In the genomic region with DNA sequence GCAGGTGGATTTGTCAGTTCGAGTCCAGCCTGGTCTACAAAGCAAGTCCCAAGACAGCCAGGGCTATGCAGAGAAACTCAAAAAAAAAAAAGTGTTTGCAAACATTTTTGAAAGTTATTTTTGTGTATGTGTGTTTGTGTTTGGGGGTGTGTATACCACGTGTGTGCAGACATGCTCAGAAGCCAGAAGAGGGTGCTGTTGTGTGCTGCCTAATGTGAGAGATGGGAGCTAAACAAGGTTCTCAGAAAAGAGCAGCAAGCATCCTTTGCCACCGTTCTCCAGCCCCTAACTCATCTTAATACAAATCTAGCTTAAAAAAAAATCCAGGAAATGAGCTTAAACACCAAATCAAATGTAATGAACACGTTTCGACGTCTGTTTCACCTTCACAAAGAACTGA, we compare ENCODE assay signal across 20 mouse cellular contexts.
A peak's percentile ranks its signal among the peaks of the same experiment; 100 is the strongest.
DNase-seq lines count a peak whose midpoint lies in the region; ATAC-seq and TF ChIP-seq lines count a peak whose summit lies in the region.
"Had no signal": no experiment of that assay in that cellular context is flagged by ENCODE, and none has a peak within 500 bp of the region (broad histone marks: within the 10 kb centered on the region; RNA-seq: fewer than 3 reads in every experiment).

No protein-coding gene starts in this region.

- H3K27ac ChIP-seq in gastrocnemius, adult 2 months: peak overlapping the region; percentile 86; the same call in 1 of the 2 replicates
- peak overlapping the region; percentile 68 for H3K27ac ChIP-seq in liver, adult 2 months (replicated peaks; ENCODE audit: insufficient read depth, low read depth, low read length)
- H3K27ac ChIP-seq: embryonic facial prominence, embryonic 12.5 days; hindbrain, embryonic 15.5 days had no signal

- H3K4me3 ChIP-seq in gastrocnemius, adult 2 months: no peak overlapping the region
- no peak overlapping the region for H3K4me3 ChIP-seq in liver, adult 2 months (ENCODE audit: insufficient read depth, low read depth, low read length)
- H3K4me3 ChIP-seq: embryonic facial prominence, embryonic 12.5 days; heart, embryonic 10.5 days; hindbrain, embryonic 15.5 days; limb, embryonic 10.5 days had no signal

- H3K4me1 ChIP-seq in liver, adult 2 months (ENCODE audit: control insufficient read depth, insufficient read depth, low read length): peaks cover 24% of the 10 kb centered on the region
- H3K4me1 ChIP-seq: hindbrain, embryonic 15.5 days had no signal

- DNase-seq in gastrocnemius, adult 2 months: no peak
- no peak for DNase-seq in gastrocnemius, postnatal 10 days
- no peak for DNase-seq in liver, adult 2 months (ENCODE audit: extremely low read depth, low read depth, low spot score)
- DNase-seq in liver: no peak
- peak; percentile 55 for DNase-seq in A20 (ENCODE audit: low read depth, low spot score)
- peak; percentile 77 for DNase-seq in R1 (ENCODE audit: low read depth, low spot score)
- DNase-seq in adrenal gland, postnatal 36 days: no peak
- DNase-seq: adrenal gland, postnatal 14 days; B cell, adult 2 months; cerebellum, adult 9-10 months; gastrocnemius, postnatal 25 days; kidney, adult 8-10 months; midbrain, embryonic 14.5 days; thymus, adult 18-20 months had no signal

- no peak for TF ChIP-seq POLR2A in liver, adult 2 months (IDR thresholded peaks at IDR 0.05; ENCODE audit: extremely low read depth, insufficient read depth, low read length)

- 89% methylated on average over 6 of the region's 6 CpGs for WGBS in liver, adult 2 months

- no peaks in the 10 kb centered on the region for H3K36me3 ChIP-seq in liver, adult 2 months (ENCODE audit: control insufficient read depth, insufficient read depth, low read length)
- H3K36me3 ChIP-seq: embryonic facial prominence, embryonic 12.5 days; heart, embryonic 10.5 days; hindbrain, embryonic 15.5 days; limb, embryonic 10.5 days had no signal

- peak; percentile 27; the same call in 1 of the 2 replicates for TF ChIP-seq CTCF in gastrocnemius, adult 2 months (IDR thresholded peaks at IDR 0.05)
- peak; percentile 23; the same call in 1 of the 2 replicates for TF ChIP-seq CTCF in liver, adult 2 months (IDR thresholded peaks at IDR 0.05; ENCODE audit: low read depth, low read length)

- ATAC-seq in cerebellum, adult (ENCODE audit: insufficient number of reproducible peaks, low FRiP score, low TSS enrichment): no peak
- ATAC-seq: activated CD4-positive, CD25-positive, alpha-beta regulatory T cell, adult 4 months had no signal

- H3K9ac ChIP-seq in liver, adult 2 months (ENCODE audit: low read depth, low read length): no peak overlapping the region
- H3K9ac ChIP-seq: embryonic facial prominence, embryonic 12.5 days; hindbrain, embryonic 15.5 days had no signal

- no peaks in the 10 kb centered on the region for H3K27me3 ChIP-seq in liver, adult 2 months (ENCODE audit: control insufficient read depth, insufficient read depth, low read length)
- H3K27me3 ChIP-seq: embryonic facial prominence, embryonic 12.5 days; hindbrain, embryonic 15.5 days had no signal

- intact Hi-C loops in gastrocnemius, adult 2 months (cut with DNase I): loop anchor here (2.0 kb wide), 1 partner anchor 32 kb away; no protein-coding TSS in a partner anchor

- no peaks in the 10 kb centered on the region for H3K79me2 ChIP-seq in liver, adult 2 months (ENCODE audit: control insufficient read depth, insufficient read depth, low read length)

Comparison
In these comparisons a context has a peak if more than half of its experiments do, and no peak if none do; other contexts are left out.
1. DNase-seq: peak in A20 (single experiment) and R1 (single experiment); none in gastrocnemius, adult 2 months (single experiment), gastrocnemius, postnatal 10 days (single experiment), liver, adult 2 months (single experiment), liver (single experiment) and adrenal gland, postnatal 36 days (0 of 2).